Mouse (Mus musculus) limb, embryonic 14.5 days (tissue): Measurements from ENCODE around the gene Wt1. TPM values are rescaled to one million over a fixed set of nuclear protein-coding genes. Genes with fewer than 3 reads are reported as not detected.

ENCODE experiments used
- ATAC-seq: fragments of 200-750 bp; cut with Nextera tagmentation; 2 replicates; pipeline ENCODE4 v1.8.0; 2017; ENCODE audit warnings: low read depth, moderate number of reproducible peaks, moderate TSS enrichment; ENCODE audit not compliant: low FRiP score
- DNase-seq: peaks from one replicate; pipeline ENCODE4 v3.0.0-alpha.2; 2015; ENCODE audit warnings: low spot score
- H3K27ac ChIP-seq: fragments of 300-500 bp; sonication (generic); replicated peaks from 2 replicates; pipeline ENCODE4 v1.5.1; 2014; ENCODE audit warnings: low read depth, mild to moderate bottlenecking, low read length, moderate library complexity, mixed read lengths
- H3K27me3 ChIP-seq: fragments of 300-500 bp; sonication (generic); 2 replicates; pipeline ENCODE4 v1.6.1; 2014; ENCODE audit warnings: low read length, mixed read lengths; ENCODE audit not compliant: control insufficient read depth, insufficient read depth
- H3K36me3 ChIP-seq: fragments of 300-500 bp; sonication (generic); 2 replicates; pipeline ENCODE4 v1.6.1; 2014; ENCODE audit warnings: mild to moderate bottlenecking, low read length, moderate library complexity, mixed read lengths; ENCODE audit not compliant: control insufficient read depth, insufficient read depth
- H3K4me1 ChIP-seq: fragments of 300-500 bp; sonication (generic); 2 replicates; pipeline ENCODE4 v1.6.1; 2014; ENCODE audit warnings: antibody characterized with exemption, low read length, mixed read lengths; ENCODE audit not compliant: control insufficient read depth, insufficient read depth
- H3K4me2 ChIP-seq: fragments of 300-500 bp; sonication (generic); replicated peaks from 2 replicates; pipeline ENCODE4 v1.6.1; 2014; ENCODE audit warnings: low read depth, mild to moderate bottlenecking, low read length, moderate library complexity; ENCODE audit not compliant: severe bottlenecking
- H3K4me3 ChIP-seq: fragments of 300-500 bp; sonication (generic); replicated peaks from 2 replicates; pipeline ENCODE4 v1.5.1; 2014; ENCODE audit warnings: low read length
- H3K9ac ChIP-seq: fragments of 300-500 bp; sonication (generic); 2 replicates; pipeline ENCODE4 v1.6.1; 2014; ENCODE audit warnings: mild to moderate bottlenecking, low read depth, low read length, moderate library complexity; ENCODE audit not compliant: severe bottlenecking
- H3K9me3 ChIP-seq: fragments of 300-500 bp; sonication (generic); 2 replicates; pipeline ENCODE4 v1.6.1; 2016; ENCODE audit warnings: low read length; ENCODE audit not compliant: control insufficient read depth
- POLR2A ChIP-seq: fragments of 200-500 bp; IDR thresholded peaks from 2 replicates; pipeline ENCODE4 v1.8.0; 2012; ENCODE audit warnings: inconsistent platforms, mild to moderate bottlenecking, moderate library complexity, borderline replicate concordance; ENCODE audit not compliant: insufficient read depth, insufficient read length; ENCODE audit errors: extremely low read depth
- WGBS: fragments of 180-500 bp; shearing (Covaris S2); extraction: QIAGEN DNeasy Blood & Tissue Kit; methylation state at CpG from one replicate; pipeline ENCODE4 v1.1.7; 2014; 5-methylcytosine and 5-hydroxymethylcytosine counted together
- polyA plus RNA-seq, 2 experiments: library from polyadenylated mRNA; depleted of rRNA in 1 of 2; stranded (reverse) in 1 of 2; unstranded in 1 of 2; fragments of >200 nt; fragmentation: Nextera tagmentation in 1 of 2; extraction: Ambion mirVana in 1 of 2; gene quantifications; 2 replicates each; pipeline versions ENCODE4 v1.2.1 to v1.2.3; 2012 to 2014

The Wt1 gene
- polyA plus RNA-seq, 2 experiments, result 0.22 to 1.3 TPM

DNA sequence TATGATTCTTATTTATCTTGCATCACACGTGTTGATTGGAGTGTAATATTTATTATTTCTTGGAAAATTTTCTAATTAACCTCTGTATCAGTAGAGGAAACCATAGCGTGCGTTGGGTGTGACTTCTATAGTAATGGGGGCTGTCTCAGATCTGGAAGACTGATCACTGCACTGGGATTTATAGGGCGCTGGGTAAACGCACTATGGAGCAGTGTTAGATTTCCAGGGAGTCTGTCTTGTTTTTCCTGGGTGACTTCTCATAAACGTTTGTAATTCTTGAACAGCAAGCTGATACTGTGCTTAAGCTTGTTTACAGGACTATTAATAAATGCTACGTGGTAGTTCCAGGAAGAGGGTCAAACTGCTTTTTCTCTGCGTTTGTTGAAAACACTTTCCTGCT is 8.7 kb upstream of the Wt1 start:
- H3K36me3 ChIP-seq, result no peaks in the 10 kb centered on the region
- no peak overlapping the region for H3K4me2 ChIP-seq
- no peak overlapping the region for H3K4me3 ChIP-seq
- no peak for ATAC-seq
- H3K27me3 ChIP-seq, result peaks cover 65% of the 10 kb centered on the region
- no peak overlapping the region for H3K9ac ChIP-seq
- H3K27ac ChIP-seq, result no peak overlapping the region
- 48% methylated on average over 8 of the region's 8 CpGs for WGBS
- H3K4me1 ChIP-seq, result peaks cover under 1% of the 10 kb centered on the region
- no peak for TF ChIP-seq POLR2A
- no peaks in the 10 kb centered on the region for H3K9me3 ChIP-seq
- no peak for DNase-seq

GRCm38 (mm10) chr2:105122216-105122615 is 4.1 kb upstream of the Wt1 start:
- H3K9me3 ChIP-seq, result no peaks in the 10 kb centered on the region
- no peak overlapping the region for H3K4me3 ChIP-seq
- WGBS, result 1% methylated on average over 8 of the region's 8 CpGs
- H3K4me1 ChIP-seq, result peaks cover 7% of the 10 kb centered on the region
- H3K36me3 ChIP-seq, result no peaks in the 10 kb centered on the region
- no peak for ATAC-seq
- DNase-seq, result no peak
- no peak overlapping the region for H3K4me2 ChIP-seq
- H3K9ac ChIP-seq, result no peak overlapping the region
- H3K27ac ChIP-seq, result no peak overlapping the region
- TF ChIP-seq POLR2A, result no peak
- H3K27me3 ChIP-seq, result peaks cover 88% of the 10 kb centered on the region

DNA sequence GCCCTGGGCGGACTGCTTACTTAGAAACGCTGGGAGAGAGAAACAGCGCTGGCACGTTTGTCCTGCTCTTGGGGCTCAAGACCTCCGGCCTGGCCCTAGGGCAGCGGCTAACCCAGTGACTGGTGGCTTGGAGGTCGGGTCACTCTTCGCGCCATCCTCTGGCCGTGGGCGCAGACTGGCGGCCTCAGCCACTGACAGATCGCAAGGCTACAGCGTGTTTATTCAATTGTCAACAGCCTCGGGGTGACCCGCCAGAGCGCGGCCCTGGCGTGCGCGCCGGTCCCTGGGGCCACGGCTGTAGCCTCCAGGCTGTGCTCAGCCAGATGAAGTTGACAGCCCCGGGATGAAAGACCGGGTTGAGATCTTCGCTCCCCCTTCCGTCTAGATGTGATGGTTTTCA is 3.4 kb upstream of the Wt1 start:
- no peak for ATAC-seq
- TF ChIP-seq POLR2A, result no peak
- WGBS, result under 1% methylated on average over 27 of the region's 27 CpGs

DNA sequence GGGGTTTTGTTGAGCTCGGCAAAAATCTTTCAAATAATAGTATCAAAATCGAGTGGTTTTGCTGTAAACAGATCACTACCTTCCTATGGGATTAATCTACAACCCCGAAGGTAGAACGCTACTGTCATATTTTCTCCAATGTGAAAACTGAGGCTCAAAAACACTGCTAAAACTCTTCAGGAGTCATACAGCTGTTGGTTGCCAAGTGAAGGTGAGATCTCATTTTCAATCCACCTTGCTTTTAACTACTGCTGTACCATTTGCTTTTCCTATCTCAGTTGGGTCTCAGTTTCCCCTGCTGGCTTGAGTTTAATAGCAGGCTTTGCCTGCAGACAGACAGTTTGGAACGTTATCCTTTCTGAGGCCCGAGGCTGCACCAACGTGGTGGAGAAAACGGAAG is 2.9 kb upstream of the Wt1 start:
- Histone ChIP-seq H3K9me3 (no peaks in the 10 kb centered on the region), H3K36me3 (no peaks in the 10 kb centered on the region), H3K27me3 (peaks cover 98% of the 10 kb centered on the region), H3K4me2 (no peak overlapping the region), H3K27ac (no peak overlapping the region), H3K4me1 (peaks cover 10% of the 10 kb centered on the region), H3K9ac (no peak overlapping the region), H3K4me3 (no peak overlapping the region)
- no peak for TF ChIP-seq POLR2A
- ATAC-seq (no peak), DNase-seq (no peak)
- 4% methylated on average over 8 of the region's 8 CpGs for WGBS

More for the DNA sequence above, 3.4 kb upstream of the Wt1 start:
- H3K4me3 ChIP-seq, result 0 out of 2 replicates have a peak overlapping the region, but pooled peaks have one; percentile 10
- H3K9ac ChIP-seq, result no peak overlapping the region
- H3K4me1 ChIP-seq, result peaks cover 10% of the 10 kb centered on the region
- 0 out of 2 replicates have a peak overlapping the region, but pooled peaks have one; percentile 19 for H3K4me2 ChIP-seq
- peaks cover 94% of the 10 kb centered on the region for H3K27me3 ChIP-seq
- DNase-seq, result no peak
- H3K36me3 ChIP-seq, result no peaks in the 10 kb centered on the region
- no peak overlapping the region for H3K27ac ChIP-seq
- H3K9me3 ChIP-seq, result no peaks in the 10 kb centered on the region

DNA sequence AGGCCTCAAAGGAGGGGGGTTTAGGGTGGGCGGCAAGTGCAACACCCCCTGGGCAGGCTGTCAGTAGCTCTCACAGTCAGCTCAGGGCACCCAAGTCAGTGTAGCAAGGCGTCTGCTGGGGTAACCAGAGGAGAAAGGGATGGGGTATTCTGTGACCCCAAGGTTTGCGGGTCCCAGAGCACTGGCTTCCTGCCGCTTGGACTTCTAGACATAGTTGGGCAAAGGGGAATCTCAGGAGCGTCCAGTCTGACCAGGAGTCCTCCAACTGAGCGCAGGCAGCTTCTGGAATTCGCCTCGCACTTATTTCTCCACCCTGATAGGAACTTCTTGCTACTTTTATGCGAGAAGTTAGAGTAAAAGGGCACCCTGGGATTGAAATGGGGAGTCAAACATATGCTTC is 2.4 kb upstream of the Wt1 start:
- ATAC-seq, result no peak
- no peak for DNase-seq
- Histone ChIP-seq H3K9ac (no peak overlapping the region), H3K27ac (no peak overlapping the region), H3K36me3 (no peaks in the 10 kb centered on the region), H3K27me3 (peaks cover 98% of the 10 kb centered on the region), H3K9me3 (no peaks in the 10 kb centered on the region), H3K4me2 (no peak overlapping the region), H3K4me1 (peaks cover 10% of the 10 kb centered on the region), H3K4me3 (no peak overlapping the region)
- WGBS, result 1% methylated on average over 9 of the region's 9 CpGs
- no peak for TF ChIP-seq POLR2A

- no peak for DNase-seq
- no peak for TF ChIP-seq POLR2A
- H3K4me3 ChIP-seq, result no peak overlapping the region
- H3K27ac ChIP-seq, result no peak overlapping the region
- no peaks in the 10 kb centered on the region for H3K9me3 ChIP-seq
- no peak overlapping the region for H3K4me2 ChIP-seq
- peaks cover 98% of the 10 kb centered on the region for H3K27me3 ChIP-seq
- peaks cover 10% of the 10 kb centered on the region for H3K4me1 ChIP-seq
- no peak for ATAC-seq
- no peaks in the 10 kb centered on the region for H3K36me3 ChIP-seq
- no peak overlapping the region for H3K9ac ChIP-seq
- under 1% methylated on average over 7 of the region's 7 CpGs for WGBS
Observed at GRCm38 (mm10) chr2:105124391-105124790, 1.9 kb upstream of the Wt1 start.
